Mouse (Mus musculus) retina, adult 2 months (tissue): ENCODE data around the gene Uqcr11.

ENCODE experiments used
- DNase-seq: peaks from one replicate; pipeline ENCODE4 v3.0.0-alpha.2; 2012; ENCODE audit warnings: low read depth, low spot score

The Uqcr11 gene

DNA sequence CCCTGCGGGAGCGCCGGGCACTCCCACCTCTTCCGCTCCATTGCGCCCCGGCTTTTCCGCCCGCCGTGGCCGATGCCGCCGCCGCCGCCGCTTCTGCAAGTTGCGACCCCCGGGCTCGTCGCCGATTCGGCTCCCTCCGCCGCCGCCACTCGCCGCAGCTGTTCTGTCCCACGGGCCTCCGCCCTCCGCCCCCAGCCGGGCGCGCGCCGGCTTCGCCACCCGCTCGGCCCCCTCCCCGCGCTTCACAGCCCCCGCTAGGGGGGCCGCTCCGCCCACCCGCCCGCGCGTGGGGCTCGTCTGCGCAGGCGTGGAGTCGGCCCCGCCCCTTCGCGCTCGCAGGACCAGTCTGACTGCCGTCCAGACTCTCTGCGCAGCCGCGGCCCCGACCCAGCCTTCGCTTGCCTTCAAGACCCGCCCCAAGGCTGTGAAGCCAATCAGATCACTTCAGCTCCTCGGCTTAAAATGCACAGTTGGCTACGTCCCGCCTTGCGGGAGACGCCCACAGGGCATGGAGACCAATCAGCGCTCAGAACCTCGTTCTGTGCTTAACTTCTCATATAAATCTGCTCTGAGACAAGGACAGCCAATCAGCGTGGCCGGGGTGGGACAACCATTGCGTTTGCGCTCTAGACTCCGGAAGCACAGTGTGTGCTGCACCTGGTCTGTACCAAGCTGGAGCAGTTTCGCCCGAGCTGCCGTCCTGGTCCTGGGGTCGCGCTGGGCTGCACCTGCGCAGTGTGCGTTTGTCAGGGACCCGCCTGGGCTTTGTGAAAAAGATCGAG, 7.2 kb downstream of the Uqcr11 start, which contains the start of gene Mbd3:
Mbd3 (minus strand) TSS at position 360 of the 782 bp plus-strand sequence.
- peak; percentile 99 for DNase-seq

DNA sequence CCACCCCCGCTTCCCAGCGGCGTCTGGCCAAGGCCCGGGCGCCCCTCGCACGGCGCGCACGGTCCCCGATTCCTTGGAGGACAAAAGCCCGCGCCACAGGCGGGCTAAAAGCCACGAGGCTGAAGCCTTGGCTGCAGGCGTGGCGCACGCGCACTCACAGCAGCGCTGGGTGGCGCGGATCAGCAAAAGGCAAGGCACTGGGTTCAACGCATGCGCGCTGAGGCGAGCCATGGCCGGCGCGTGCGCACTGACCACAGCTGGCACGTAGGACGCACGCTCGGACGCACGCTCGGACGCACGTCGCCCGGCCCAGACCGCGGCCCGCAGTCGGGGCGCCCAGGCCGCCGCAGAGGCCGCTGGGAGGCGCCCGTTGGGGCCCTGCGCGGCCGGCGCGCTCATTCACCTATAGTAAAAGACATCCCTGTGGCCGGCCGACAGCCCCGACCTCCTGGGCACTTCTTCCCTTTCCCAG, 7.9 kb downstream of the Uqcr11 start:
- peak; percentile 98 for DNase-seq

DNA sequence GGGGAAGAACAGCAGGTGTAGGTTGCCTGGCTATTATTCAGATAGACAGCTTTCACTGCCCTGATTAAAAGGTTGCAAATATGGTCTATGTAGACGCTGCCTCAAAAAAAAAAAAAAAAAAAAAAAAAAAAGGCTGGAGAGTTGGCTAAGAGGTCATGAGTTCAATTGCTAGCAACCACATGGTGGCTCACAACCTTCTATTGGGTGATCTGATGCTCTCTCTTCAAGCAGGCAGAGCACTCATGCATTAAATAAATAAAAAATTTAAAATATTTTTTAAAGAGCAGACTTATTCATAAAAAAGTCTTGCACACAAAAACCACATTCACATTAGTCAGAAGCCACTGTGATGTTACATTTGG, 8.5 kb downstream of the Uqcr11 start:
- DNase-seq = no peak

DNA sequence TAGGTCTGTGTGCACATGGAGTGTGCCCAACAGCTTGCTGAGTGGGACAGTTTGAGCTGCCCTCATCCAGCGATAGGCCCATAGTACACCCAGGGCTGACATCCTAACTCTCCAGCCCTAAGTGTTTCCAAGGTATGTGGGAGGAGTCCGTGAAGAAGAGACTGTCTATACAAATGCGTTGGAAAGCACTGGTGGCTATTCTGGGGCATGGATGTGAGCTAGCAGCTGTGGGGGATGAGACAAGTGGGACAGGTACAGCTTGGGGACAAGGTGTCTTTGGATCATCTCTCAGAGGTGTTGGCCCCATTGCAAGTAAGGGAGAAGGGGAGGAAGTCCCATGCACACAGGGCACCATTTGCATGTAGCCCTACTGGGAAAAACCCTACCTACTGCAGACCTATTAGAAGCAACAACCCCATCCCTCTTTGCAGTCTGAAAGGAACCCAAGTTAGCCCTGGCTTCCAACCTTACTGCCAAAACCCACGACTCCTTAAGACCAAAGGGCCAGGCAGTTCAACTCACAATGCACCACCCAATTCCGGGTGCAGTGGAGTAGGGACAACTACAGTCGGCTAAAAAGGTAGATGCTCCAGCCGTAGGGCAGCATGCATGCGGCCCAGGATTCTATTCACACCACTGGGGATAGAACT, 9.0 kb downstream of the Uqcr11 start:
- DNase-seq = no peak

DNA sequence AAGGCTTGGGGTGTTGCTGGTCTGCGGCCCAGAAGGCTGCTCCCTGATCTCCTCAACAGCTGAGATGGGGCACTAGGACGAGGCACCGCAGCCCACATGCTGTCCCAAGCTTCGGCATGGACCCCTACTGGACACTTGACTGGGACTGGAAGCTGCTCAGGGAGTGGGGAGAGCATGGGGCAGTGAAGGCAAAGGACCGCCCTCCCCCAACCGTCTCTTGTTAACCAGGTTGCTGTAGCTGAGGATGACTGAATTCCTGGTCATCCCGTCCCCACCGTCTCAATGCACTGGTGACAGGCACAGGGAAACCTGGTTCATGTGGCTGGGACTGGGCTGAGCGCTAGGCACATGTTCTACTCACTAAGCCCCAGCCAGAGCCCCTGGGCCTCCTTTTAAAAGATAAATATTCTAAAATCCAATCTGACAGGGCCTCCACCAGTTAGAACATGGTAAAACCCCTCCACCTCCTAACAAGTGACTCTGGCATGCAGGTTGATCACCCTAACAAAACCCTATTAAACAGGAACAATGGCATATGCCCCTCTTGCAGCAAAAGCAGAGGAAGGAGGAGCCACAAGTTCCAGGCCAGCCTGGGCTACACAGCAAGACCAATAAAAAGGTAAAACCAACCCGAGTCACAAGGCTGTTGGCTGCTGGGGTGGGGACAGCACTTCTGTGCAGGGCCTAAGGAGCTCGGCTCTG, 9.7 kb downstream of the Uqcr11 start:
- DNase-seq = no peak

DNA sequence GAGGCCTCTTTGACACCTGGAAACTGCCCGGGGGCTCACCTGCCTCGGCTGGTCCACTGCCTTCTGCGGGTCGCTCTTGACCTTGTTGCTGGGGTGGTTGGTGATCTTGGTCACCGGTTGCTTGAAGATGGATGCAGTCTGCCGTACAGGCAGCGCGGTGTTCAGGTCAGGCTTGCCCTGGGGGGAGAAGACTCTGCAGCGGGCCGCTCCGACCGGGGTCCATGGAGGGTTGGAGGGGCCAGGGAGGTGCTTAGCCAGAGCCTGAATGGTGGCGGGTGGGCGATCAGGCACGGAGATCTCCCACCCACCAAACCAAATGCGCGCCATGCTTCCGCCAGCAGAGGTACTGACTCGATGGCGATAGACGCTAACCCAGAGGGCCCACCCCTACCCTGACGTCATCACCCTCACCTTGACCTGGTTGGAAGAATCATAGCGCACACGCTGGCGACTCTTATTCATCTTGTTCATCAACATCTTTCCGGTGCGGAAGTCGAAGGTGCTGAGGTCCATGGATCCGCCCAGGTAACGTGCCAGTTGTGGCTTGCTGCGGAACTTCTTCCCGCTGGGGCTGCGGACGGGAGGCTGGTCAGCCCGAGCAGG, 11.5 kb downstream of the Uqcr11 start:
- DNase-seq = no peak

DNA sequence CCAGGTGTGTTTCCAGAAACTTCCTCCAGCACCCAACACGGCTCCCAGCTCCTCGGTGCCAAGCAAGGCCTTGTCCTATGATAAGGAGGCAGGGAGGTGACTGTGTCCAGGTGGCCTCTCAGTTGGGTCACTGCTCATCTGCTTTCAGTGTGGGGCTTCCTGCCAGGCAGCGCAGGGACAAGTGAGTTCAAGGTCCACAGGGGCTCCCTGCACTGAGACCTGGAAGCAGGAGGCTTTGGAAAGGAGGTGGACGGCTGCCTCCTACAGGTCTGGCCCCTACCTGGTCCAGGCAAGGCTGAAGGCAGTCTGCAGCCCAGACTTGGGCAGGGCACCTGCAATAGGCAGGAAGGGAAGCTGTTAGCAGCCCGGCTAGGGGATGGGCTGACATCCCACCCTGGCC, 13.9 kb downstream of the Uqcr11 start:
- no peak for DNase-seq

DNA sequence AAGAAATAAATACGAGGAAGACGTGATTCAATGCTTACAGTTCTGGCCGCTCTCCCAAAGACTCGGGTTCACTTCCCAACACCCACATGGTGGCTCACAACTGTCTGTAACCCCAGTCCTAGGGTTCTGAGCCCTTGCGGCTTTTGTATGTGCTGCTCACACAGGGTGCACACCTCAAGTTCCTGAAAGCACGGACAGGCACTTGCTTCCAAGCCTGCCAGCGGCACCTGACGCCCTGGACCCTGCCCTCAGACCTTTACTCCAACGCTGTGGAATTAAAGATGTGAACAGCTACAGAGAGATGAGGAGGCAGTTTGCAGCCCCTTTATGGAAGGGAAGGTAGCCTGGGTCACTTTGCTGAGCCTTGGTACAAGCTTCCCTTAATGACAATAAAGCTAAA, 15.9 kb downstream of the Uqcr11 start:
- no peak for DNase-seq

DNA sequence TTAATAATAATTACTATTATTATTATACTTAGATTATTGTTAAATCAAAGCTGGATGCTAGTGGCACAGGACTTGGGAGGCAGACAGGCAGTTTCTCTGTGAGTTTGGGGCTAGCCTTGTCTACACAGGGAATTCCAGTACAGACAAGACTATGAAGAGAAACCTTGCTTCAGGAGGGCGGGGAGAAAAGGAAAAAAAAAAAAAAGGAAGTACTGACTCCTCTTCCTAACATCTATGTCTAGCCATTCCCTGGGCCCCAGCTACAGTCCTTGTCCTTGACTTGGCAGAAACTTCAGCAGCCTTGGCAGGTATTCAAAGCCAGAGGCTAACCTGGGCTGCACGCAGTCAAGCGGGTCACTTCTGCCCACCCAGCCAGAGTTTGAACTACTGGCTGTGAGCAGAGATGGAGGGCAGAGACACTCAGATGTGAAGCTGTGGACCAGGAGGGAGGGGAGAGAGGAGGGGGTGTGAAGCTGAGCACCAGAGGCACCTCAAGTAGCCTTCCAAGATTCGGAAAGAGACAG, 17.4 kb downstream of the Uqcr11 start:
- DNase-seq = no peak

DNA sequence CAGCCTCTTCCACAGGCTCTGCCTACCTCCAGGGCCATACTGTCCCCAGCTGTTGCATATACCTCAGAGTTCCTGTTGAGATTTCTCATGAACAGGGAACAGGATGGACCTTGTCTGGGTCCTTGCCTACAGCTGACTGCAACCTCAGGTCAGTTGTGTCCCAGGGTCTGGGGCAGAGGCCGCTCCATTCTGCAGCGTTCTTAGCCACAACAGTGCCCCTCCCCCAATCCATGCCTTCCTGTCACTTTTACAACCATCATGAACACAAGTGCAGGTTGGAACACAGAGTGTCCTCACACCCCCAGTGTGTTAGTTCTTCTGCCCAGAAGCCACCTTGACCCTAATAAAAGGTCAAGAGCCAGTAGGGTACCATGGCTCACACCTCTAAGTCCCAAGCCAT, 17.9 kb downstream of the Uqcr11 start:
- no peak for DNase-seq

DNA sequence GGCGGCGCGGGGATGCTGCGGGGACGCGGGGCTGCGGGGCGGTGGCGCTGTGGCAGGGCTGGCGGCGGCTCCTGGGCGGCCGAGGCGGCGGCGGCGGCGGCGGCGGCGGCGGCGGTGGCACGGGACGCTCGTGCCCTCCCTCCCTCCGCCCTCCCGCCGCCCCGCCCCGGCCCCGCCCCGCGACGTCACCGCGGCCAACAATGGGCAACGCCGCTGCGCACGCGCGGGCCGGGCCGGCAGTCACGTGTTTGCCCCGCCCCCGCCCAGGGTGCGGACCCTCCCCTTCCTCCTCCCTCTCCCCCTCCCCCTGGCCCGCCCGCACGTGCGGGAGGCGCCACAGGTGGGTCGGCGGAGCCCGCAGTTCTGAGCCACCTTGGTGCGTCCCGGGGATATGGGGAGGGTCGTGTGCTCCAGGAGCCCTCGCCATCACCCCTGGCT, 19.1 kb downstream of the Uqcr11 start, which contains the start of gene Mex3d:
Mex3d (minus strand) TSS at position 138 of the 438 bp plus-strand sequence.
- DNase-seq = peak; percentile 78

DNA sequence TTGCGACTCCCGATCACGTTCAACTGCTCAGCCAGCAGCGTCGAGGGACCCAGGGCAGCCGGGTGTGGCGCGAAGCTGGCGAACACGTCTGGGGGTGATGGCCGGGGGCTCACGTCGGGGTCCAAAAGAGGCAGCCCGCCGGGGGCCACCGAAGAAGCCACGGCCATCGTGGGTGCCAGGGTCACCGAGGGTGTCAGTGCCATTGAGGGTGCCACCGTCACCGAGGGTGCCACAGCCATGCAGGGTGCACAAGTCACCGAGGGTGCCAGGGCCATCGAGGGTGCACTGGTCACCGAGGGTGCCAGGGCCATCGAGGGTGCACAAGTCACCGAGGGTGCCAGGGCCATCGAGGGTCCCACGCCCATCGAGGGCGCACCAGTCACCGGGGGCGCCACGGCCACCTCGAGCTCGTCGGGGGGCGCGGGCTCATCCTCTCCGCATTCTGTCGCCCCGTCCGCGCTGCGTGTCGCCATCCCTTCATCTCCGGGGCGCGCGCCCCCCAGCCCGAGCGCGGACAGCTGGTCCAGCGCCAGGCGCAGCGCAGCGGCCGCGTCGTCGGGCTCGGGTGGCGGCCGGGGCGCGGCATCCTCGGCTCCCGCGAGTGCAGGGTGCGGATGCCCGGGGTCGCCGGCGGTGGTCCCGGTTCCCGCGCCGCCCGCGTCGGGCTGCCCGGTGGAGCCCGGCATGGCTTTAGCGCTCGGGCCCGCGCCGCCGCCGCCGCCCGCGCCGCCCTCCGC, 19.7 kb downstream of the Uqcr11 start:
- DNase-seq = no peak

DNA sequence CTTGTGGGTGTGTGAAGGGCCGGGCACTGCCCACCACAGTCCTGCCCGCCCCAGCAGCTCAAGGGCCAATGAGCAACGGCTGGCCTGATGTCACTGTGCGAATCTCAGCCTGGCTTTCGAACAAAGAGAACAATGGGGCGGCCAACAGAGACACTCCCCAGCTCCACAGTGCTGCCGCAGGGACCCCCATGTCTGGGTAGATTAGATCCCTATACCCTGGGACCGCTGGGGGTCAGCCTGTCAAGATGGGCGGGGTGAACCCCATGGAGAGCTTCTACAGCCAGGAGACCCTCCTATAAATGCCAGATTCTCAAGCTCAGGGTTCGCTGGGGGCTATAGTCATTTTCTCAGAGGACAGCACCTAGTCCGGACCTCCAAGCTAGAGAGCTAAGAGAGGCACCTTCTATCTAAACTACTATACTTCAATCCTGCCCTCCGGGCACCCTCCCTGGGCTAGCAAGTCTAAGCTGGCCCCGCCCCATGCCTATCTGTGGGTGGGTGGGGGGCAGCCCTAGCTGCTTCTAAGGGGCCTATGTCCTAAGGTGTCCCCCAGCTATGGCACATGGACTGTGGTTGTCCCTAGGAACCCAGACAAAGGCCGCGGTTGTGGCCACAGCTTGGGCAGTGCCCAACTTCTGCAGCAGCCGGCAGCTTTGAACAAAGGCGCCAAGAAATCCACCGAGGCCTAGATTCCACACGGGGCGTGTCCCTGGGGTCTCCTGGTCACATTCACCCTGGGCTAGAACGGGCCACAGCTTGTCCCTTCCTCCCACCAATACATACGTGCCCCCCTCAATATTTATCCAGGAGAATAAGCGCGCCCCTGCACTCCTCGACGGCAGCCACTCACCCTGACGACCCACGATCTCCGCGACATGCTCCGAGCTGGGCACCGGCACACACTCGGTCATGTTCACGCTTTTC, 20.6 kb downstream of the Uqcr11 start:
- no peak for DNase-seq

DNA sequence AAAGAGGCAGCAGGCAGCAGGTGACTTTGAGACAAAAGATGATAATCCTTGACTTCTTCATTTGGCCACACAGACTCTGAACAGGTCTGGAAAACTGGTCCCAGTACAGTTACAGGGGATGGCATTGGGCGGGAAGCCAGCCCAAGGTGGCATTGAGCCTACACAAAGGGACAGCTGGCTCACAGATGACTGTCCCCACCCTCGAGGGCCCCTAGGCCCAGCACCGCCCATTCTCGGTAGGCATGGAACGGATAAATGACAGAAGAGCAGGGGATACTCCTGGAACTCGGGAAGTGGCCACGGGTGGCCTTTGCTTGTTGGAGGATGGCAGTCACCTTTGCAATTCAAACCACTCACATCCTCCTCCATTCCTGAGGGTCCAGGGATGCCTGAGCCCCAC, 21.3 kb downstream of the Uqcr11 start:
- DNase-seq = no peak

DNA sequence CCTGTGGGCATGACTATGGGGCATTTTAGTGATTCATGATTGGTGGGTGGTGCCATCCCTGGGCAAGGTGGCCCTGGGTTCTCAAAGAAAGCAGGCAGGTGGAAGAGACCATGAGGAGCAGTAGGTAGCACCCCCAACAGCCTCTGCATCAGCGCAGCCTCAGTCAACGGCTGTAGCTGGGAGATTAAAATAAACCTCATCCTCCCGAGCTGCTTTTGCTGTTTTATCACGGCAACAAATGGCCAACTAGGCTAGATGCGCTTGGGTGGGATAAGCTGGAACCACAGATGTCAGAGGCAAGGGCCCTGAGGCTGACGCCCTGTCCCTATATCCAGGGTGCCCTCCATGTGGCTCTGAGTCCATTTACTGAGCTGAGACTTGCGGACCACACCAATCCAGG, 21.9 kb downstream of the Uqcr11 start:
- DNase-seq = no peak

DNA sequence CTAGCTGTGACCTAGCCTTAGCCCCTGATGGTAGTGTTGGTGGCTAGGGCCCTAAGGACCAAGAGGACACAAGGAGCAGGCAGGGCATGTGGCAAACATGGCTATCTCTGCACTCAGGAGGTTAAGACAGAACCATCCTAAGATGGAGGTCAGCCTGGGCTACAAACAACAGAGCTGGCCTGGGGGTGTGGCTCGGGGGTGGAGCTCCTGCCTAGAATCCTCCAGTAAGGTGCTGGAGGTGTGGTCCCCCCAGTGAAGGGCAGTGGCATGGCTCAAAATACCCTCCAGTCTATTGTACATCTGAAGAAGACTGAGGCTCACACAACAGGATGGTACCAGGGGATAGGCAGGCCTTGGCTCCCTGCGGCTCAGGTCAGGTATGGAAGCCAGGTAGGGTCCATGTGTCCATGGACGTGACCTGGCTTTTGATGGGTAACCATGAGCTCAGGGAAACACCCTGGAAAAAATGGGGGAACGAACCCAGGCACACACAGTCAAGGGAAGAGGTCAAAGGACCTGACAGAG, 22.5 kb downstream of the Uqcr11 start:
- DNase-seq = no peak

DNA sequence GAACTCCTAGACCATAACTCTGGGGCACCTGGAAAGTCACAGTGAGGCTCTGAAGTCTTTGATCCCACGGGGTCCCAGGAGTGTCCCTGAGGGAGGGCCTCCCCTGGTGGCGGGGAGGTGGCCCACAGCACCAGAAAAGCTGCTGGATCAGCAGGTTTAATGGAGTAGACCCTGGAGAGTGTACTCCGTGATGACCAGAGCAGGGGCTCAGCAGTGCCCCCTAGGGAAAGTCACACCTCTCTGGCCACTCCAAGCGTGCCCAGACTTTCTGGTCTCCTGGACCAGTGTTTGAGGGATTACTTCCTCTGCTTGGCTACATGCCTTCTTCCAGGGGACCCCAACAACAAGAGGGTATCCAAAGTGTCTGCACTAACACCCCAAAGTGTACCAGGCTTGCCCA, 23.2 kb downstream of the Uqcr11 start:
- DNase-seq = no peak

DNA sequence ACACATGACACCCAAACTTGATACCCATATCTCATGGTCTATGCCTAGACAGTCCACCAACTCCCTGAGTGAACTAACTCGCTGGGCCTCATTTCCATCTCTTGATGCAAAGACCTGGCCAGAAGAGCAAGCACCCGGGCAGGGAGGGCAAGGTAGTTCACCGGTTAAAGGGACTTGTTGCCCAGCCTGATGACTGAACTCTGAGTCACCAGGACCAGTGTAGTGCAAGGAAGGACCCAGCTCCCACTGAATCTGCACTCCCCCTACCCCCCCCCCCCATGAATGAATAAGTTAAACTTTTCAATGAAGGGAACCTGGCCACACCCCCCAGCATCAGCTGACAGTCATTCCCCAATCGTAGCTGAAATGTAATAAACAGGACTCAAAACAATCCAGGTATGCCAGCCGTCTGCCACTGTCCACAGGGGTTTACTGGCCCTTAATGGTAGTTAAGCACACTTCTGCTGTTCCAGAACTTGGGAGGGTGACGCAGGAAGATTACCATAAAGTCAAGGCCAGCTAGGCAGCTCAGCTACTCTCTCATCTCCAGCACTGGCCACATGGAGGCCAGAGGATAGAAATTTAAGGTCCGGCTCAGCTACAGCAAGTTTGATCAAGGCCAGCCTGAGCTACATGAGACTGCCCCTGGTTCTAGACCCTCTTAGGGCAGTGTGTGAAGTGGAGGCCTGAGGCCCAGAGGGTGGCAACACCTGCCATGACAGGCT, 23.8 kb downstream of the Uqcr11 start:
- DNase-seq = no peak

DNA sequence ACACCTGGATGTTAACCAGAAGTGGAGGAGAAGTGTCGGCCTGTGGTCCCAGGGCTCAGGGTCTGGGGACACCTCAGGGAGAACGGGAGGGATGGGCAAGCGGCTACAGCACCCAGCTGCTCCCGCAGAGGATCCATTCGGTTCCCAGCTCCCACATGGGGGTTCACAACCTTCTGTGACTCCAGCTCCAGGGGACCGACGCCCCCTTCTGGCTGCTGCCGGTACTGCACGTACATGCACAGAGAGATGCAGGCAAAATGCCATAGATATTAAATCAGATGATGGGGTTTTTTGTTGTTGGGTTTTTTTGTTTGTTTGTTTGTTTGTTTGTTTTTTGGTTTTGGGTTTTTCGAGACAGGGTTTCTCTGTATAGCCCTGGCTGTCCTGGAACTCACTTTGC, 28.9 kb downstream of the Uqcr11 start:
- no peak for DNase-seq
